Mouse (Mus musculus) embryo, embryonic 10 days (tissue): ENCODE measurements at regions not wholly inside any gene's neighbourhood (a gene's known extent, or its start where the extent isn't known, plus 50 kb on each side); places are given as distances from the start of the nearest gene placed in this dataset.
"Not testable (repeated sequence)": the region's sequence is repeated elsewhere in the genome, so short reads cannot be mapped to it uniquely, and the experiment has no call there.

Source experiments
- DNase-seq: peaks from one replicate; pipeline ENCODE4 v3.0.0-alpha.2; 2015; ENCODE audit warnings: low spot score

DNA sequence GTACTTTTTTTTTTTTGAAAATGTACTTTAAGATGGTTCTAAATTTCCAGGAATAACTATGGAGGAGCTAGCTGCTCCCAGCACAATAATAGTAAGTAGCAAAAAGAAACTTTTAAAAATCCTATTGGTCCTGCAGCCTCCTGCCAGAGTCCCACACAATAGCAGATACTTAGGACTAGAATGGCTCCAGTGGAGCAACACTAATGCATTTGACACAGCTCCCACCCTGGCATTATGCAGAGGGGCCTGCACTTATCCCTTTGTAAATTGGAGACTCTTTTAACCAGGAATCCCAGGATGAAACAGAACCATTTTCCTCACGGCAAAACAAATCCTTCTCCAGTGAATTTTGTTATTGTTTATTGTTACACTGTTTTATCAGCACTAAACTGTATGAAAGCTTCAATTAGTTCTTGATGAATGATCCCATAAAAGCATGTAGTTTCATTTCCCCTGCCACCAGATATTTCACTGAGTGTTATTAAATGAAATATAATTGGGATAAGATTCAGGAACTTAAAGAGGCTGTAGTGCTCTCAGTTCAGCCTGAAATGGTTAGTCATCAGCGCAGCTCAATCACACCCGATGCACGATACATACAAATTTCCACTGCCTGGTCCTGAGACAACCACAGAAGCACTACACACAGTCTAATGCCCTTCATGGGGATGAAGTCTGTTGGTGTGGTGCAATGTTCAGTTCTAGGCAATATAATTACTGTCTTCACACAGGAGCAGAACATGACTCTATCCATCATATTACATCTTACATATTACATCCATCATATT, 708.6 kb upstream of the Mms22l start:
- DNase-seq, result peak; percentile 78

DNA sequence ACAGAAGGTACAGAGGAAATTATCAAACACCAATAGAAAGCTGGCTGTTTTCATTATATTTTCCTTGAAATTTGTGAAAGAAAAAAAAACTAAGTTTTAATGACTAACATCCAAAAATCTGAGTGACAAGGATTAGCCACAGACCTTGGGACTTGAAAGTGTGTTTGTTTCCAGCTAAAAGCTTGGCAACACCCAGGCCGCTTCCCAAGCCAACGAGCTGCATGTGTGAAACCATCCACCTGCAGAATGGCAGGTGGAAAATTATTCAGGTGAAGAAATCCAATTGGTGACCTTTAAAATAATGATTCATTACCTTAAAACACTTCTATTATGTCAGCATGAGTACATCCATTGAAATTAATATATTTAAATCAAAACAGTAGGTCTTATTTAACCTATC, 672.7 kb upstream of the Mms22l start:
- DNase-seq, result no peak

DNA sequence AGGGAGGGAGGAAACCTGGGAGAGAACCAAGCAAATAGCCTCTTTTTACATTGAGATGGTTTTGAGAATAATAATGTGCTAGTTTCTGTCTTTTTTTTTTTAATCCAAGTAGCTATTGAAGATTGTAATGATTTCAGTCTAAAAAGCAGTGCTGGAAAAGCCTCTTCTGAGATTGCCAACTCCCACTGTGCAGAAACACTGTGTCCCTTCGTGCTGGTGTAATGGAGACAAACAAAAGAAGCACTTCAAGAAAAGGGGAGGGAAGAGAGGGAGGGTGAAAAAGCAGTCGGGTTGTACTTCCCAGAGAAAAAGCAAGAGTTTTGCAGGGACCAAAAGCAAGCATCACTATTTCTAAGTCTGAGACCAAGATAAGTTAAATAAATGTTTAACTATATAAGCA, 669.4 kb upstream of the Mms22l start:
- peak; percentile 38 for DNase-seq

DNA sequence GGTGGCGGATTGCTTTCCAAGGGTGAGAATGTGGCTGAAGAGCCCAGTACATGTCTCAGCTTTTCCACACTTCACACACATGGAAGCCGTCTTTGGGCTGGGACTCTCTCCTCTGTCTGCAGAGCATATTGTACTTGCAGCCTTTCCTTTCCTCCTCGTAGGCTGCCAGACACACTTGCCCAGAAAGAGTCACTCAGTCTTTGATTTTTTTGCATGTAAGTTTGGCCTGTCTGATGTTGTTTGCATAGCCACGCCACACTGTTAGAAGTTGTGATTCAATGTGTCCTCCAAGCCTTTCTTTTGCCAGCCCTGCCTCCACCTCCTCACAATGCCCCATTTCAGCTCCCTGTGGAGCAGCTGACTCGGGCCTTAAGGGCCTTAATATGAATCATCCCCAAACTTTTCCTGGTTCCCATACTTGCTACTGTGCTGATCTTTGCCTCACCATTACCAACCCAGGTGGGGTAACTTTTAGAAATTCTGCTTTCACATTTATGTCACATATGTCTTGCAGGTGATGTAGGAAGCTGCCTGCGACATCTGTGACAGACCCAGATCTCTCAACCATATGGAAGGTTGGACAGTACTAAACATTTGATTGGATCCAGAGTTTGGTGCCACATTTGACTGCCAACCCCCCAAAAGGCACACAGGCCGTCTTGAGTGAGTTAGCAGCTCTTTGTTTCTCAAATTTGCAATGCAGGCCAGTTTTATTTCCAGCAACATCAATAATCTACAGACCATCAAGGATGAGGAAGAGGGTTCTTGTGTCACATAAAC, 663.7 kb upstream of the Mms22l start:
- no peak for DNase-seq

DNA sequence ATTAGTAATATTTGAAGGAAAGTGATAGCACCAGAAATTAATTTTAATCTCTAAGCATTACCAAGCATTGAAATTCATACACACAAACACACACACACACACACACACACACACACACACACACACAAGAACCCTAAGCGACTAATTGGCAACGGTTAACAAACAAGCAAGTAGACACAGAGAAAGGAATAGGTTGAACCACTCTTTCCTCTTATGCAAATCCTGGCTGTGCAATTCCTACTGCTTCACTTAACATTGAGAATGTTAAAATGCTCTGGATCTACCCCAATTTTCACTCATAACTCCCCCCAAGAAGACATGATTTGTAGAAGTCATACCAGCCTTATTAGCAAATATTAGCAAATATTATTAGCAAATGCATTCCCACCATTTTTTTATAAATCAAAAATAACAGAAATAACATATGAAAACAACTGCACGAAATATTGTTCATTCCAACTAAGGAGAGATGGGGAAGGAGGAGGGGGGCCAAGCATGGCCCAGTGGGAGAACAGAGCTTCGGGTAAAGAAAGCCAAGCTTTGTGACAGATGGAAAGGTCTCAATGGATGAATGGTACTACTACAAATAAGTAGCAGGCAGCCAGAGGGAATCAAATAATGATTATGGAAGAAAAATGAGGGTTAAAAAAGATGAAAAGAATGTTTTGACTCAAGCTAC, 652.5 kb upstream of the Mms22l start:
- no peak for DNase-seq

DNA sequence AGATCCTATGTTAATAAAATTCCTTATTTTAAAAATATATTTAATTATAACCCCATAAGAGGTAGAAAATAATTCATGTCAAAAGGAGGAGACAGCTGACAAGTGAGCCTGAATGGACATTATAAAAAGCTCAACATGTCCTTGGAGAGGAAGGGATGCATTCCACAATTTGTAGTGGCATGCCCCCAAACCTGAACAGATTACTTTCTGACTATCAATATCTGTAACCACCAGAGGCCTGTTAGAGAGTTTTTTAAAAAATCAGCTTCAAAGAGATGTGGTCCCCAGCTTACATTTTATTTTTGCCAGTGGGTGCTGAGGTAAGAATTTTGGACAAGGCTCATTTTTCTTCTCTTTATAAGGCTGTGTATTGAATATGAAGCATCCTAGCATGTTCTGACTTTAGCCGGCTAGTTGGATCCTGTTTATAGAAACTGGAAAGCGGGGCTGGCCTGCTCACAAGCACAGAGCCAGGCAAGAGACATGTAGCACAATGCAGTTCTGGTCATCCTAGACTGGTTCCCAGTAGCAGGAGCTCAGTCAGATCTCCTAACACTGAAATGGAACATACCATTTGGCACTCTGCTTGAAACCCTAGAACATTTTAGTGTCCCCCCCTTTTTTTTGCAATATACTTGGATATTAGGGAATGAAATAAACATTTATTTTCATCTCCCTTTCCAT, 651.8 kb upstream of the Mms22l start:
- no peak for DNase-seq

DNA sequence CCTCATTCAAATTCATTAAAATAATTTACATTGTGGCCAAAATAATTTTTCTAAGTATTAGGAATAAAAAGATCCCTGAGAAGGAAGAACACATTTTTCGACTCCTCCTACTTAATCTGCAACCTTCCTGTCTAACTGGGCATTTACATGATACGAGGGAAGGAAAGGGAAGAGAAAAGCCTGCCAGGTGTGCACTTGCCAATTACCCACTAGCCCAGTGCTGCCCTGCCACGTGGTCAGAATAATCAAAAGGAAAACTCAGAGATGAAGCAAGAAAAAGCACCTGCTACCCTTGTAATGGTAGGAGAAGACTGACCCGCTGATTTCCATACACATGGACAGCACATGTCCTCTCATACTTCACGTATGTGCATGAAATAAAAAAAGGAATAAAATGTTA, 651.0 kb upstream of the Mms22l start:
- DNase-seq, result no peak

DNA sequence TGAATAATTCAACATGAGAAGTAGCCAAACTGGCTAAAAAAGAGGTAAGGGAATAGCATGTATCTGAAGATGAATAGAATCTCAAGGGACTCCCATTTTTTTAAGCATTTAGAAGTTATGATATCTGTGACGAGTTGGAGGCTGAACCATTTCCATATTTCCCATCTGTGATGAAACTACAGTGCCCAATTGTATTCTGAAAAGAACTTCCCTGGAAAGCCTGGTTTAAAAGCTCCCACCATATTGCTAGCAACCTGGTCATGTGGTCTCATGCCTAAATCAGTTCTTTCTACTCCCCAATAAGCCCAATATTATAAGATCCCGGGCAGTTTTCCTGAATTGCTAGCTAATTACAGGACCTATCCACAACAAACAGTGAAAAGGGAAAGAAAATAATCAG, 645.6 kb upstream of the Mms22l start:
- no peak for DNase-seq

DNA sequence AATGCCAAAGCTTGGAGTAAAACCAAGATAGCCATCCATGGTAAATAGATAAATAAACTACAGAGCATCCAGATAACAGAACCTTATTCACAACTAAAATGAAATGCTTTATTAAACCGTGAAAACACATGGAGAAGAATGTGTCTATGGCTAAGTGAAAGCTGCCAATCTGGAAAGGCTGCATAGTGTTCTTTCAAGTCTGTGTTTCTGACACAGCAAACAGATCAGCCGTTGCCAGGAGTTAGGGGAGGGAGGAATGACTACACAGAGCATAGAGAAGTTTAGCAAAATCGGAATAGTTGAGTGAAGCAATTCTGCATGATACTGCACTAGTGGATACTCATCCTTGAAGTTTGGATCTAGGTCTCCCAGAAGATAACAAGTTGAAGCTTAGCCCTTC, 633.8 kb upstream of the Mms22l start:
- no peak for DNase-seq

DNA sequence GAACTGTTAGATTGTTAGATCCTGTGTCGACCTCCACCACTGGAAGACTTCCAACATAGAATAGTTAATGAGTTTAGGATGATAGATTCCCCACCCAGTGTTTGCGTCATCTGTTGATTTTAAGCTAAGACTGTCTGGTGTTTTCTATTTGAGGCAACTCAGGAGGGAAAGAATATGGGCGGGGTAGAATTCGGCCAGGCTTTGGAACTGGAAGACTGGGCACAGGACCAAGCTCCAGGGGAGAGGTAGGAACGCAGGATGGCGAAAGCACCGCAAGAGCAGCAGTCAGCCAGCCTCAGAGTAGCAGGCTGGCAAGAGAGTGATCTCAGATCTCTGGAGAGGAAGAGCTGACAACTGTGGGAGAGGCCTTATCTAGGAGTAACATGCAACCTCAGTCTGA, 616.2 kb upstream of the Mms22l start:
- no peak for DNase-seq

DNA sequence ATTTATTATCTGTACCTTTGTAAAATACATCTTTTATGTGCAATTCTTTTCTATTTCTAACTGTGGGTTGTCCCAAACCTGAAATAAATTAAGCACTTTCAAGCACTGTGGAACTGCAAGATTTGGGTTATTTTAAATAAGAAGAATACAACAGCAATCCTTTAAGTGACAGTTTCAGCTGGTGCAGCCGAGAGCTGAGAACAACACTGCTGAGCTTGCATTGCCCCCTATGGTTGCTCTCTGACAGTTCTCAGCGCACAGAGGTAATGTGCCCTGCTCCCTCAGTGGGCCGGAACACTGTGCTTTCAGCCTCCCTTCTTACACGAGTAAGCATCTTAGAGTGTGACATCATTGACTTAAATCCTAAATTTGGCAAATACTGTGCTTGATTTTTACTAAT, 582.9 kb upstream of the Mms22l start:
- peak; percentile 69 for DNase-seq

DNA sequence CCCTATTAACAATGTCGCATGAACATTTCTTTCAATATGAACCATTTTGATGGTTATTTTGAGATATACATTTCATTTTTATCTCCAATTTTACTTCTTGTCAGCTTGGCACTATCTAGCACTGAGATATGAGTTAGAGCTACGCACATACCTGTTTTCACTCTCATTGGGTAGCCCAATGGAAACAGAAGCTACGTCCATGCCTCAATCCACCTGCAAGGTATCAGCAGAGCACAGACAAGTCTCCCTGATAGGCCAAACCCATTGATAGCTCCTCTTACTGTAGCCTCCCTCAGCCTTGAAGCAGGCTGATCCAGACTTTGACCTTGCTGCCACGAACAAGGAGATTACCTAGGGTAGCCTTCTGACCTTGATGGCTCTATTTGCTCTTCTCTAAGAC, 582.4 kb upstream of the Mms22l start:
- no peak for DNase-seq

DNA sequence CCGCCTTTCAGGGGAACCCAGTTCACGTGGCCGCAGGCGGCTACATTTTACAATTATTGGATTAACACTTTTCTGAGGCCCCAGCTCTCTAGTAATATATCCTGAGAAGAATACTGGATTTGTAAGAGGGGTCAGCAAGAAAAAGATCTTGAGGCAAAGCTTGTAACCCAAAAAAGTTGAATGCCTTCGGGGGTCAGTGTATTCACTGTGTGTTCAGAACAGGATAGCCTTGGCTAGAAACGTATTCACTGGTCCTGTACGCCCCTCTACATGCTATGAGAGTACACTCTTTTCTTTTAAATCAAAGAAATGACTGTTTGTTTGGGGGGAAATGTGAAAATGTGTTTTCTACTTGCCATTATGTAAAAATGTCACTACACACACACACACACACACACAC, 581.8 kb upstream of the Mms22l start:
- DNase-seq, result no peak

DNA sequence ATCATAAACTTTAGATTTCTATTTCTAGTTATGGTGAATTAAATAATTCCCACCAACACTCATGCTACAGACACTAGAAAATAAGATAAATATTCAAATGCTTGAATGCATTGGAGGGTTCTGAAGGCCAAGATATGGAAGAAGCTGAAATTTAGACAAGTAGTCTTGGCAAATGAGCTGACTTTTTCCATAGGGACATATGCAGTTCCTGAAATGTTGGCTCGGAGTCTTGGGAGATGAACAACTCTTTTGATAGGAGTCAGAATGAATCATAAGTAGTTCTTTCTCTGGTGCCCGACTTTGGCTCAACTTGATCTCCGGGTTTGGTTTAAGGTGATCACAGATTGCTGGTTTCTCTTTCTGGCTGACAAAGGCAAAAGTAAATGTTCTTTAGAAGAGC, 574.7 kb upstream of the Mms22l start:
- no peak for DNase-seq

DNA sequence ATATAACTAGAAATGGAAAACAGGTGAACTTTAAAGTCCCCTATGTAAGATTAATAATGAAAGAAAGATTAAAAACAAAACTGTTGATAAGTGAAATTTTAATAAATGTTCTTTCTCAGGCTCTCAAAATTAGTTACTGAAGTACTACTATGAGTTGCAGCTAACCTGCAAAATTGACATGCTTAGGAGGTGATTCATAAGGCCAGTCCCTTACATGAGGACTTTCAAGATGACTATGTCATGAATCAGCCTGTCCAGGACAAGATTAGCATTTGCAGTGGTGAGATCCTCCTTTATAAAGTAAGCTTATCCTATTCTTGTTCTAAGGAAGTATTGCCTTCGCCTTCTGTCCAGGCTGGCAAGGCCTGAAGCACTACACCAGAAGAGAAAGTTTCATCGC, 542.1 kb upstream of the Mms22l start:
- no peak for DNase-seq

DNA sequence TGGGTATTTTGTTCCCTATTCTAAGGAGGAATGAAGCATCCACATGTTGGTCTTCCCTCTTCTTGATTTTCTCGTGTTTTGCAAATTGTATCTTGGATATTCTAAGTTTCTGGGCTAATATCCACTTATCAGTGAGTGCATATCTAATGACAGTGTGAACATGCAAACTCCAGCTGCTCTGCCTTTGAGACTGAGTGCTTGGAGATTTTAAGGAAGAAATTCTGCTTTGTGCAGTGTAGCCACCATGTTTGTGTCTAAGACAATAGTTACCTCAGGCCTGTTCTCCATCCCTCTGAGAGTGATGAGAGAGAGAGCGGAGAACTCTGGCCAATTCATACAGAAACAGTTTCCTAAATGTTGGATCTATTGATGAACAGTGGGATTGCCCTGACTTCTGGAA, 514.1 kb upstream of the Mms22l start:
- not testable (repeated sequence) for DNase-seq

DNA sequence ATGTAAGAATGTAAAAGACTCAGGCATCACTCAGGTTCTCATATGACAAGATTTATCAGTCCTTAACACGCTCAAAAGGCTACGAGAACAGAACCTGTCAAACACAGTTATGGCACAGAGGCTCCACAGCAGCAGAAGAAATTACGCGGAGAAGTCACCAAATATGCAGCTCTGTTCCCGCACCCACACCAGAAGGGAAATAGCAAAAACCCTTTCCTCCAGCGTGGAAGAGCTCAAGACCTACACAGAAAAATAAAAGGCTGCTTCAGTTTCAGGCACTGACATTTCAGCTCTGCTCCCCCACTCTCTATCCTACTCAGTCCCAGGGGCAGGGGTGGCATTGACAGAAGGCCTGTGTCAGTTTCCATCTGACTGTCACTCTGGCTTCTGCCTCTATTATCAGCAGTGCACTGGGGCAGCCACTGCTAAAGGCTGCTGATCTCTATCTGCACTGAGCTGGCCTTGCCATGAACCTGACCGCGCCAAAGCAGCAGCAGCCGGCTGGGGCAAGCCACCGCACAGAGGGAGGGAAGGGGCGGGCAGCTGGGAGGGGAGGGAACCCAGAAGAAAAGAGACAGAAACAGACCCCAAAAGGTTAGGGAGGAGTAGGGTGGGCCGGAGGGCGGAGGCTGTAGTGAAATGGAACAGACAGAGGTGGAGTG, 513.3 kb upstream of the Mms22l start:
- peak; percentile 78 for DNase-seq

DNA sequence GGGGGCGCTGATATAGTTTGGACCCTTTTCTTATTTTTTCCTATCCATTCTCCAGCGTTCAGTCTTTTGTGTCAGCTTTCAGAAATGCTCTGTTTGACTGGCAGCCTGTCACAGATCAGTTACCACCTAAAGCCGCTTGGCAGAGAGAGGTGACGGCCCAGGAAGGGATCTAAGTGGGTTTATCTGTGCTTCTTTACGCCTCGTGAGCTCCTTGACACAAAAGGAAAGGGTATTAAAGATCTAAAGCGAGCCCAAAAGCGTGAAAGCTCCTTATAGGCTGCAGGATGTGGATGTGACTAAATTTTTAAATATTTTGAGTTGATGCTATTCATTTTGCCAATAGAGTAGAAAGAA, 512.8 kb upstream of the Mms22l start:
- DNase-seq, result peak; percentile 52

DNA sequence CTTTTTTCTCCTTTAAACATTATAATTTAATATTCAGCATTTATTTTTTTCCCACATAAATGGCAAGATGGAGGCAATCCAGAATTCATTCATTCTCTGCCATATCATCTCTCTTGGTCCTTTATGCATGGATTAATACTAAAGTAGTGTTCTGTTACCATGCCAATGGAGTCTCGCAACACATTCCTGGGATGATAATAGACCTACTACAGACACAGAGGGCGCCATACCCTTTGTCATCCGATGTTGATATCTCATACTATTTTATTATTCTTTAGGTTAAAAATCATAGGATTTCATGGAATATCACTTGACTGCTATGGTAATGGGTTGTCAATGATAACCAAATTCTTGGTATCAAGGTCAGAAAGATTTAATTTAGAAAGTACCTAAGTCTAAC, 512.2 kb upstream of the Mms22l start:
- peak; percentile 7 for DNase-seq

DNA sequence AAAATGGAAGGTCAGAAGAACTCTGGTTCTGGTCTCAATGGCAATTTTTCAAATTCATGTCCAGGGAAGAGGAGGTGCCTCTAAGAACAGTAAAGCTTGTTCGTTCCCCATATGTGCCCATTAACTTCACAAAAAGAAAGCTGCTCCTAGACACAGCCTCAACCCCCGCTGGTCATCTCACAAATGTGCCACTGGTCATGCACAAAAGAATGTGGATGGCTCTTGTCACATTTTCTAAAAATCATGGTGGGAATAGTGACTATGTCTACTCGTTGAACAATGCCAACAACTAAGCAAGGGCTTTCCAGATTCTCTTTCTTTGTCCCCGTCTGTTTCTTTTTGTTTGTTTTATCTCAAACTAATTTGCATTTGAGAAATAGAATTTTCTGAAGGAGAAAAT, 510.3 kb upstream of the Mms22l start:
- peak; percentile 36 for DNase-seq

DNA sequence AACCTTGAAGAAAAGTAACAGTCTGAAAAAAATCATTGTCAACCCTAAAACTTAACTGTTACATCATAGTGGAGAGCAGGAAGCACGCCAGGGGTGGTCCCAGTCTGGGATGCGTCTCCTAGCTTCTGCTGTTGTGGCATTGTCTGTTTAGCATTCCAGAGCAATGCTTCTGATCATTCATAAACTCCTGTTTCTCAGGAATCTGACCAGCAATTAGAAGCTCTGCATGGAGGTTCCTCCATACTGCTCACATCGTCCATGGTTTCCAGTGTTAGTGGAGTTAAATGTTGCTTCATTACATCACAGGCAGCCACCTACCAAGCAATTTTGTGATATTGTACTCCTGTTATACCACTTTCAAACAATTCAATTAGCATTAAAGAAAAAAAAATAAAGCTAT, 502.4 kb upstream of the Mms22l start:
- peak; percentile 22 for DNase-seq
